Mouse (Mus musculus): ENCODE data around the gene Lmna. TPM values are rescaled to one million over a fixed set of nuclear protein-coding genes. Genes with fewer than 3 reads are reported as not detected.

The Lmna gene
- polyA plus RNA-seq (2014; fragmentation: Nextera tagmentation; extraction: Ambion mirVana): 22.5 and 22.8 TPM in 2 replicates

- WGBS: 1% methylated on average over 30 of the region's 31 CpGs
- ATAC-seq (ENCODE audit: low FRiP score): peak; percentile 97
- no peaks in the 10 kb centered on the region for H3K27me3 ChIP-seq (ENCODE audit: control insufficient read depth, insufficient read depth, low read length)
Measured at GRCm38 (mm10) chr3:88509692-88510420, at the start of gene Lmna. Lmna (minus strand) TSS chr3:88509956.

DNA sequence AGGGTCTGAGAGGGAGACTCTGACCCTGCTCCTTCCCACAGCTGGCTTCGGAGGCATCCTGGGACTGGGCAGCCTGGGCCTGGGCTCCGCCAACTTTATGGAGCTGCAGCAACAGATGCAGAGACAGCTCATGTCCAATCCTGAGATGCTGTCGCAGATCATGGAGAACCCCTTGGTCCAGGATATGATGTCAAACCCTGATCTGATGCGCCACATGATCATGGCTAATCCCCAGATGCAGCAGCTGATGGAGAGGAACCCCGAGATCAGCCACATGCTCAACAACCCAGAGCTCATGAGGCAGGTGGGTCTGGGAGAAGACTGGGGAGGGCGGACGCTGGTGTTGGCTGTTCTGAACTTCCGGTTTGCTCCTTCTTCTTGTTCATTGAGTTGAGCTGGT, 46.9 kb upstream of the Lmna start:
- WGBS: 94% methylated on average over 8 of the region's 8 CpGs
- DNase-seq (ENCODE audit: low spot score) (no peak), ATAC-seq (ENCODE audit: low FRiP score) (no peak)
- Histone ChIP-seq H3K4me1 (replicated peaks; ENCODE audit: control insufficient read depth, insufficient read depth, low read length) (peaks cover 2% of the 10 kb centered on the region; the same call in 1 of the 2 replicates), H3K27ac (ENCODE audit: low read depth, low read length) (no peak overlapping the region), H3K4me3 (ENCODE audit: low read depth, low read length) (no peak overlapping the region), H3K4me2 (replicated peaks; ENCODE audit: low read depth, low read length) (no peak overlapping the region), H3K9me3 (ENCODE audit: control insufficient read depth, low read length) (no peaks in the 10 kb centered on the region), H3K27me3 (ENCODE audit: control insufficient read depth, insufficient read depth, low read length) (no peaks in the 10 kb centered on the region), H3K9ac (ENCODE audit: low read depth, low read length) (no peak overlapping the region), H3K36me3 (ENCODE audit: control insufficient read depth, insufficient read depth, low read length) (peaks cover 12% of the 10 kb centered on the region; the same call in 1 of the 2 replicates)

More at GRCm38 (mm10) chr3:88509692-88510420, at the start of gene Lmna:
- peak within 1 kb of the TSS; percentile 33 for H3K4me2 ChIP-seq (replicated peaks; ENCODE audit: low read depth, low read length)
- H3K9ac ChIP-seq (ENCODE audit: low read depth, low read length): peak within 1 kb of the TSS; percentile 29
- peak; percentile 90 for DNase-seq (ENCODE audit: low spot score)
- peak within 1 kb of the TSS; percentile 70 for H3K27ac ChIP-seq (ENCODE audit: low read depth, low read length)
- H3K9me3 ChIP-seq (ENCODE audit: control insufficient read depth, low read length): no peaks in the 10 kb centered on the region
- peak within 1 kb of the TSS; percentile 10 for H3K4me3 ChIP-seq (ENCODE audit: low read depth, low read length)
- H3K4me1 ChIP-seq (replicated peaks; ENCODE audit: control insufficient read depth, insufficient read depth, low read length): peaks cover 10% of the 10 kb centered on the region
- no peaks in the 10 kb centered on the region for H3K36me3 ChIP-seq (ENCODE audit: control insufficient read depth, insufficient read depth, low read length)

DNA sequence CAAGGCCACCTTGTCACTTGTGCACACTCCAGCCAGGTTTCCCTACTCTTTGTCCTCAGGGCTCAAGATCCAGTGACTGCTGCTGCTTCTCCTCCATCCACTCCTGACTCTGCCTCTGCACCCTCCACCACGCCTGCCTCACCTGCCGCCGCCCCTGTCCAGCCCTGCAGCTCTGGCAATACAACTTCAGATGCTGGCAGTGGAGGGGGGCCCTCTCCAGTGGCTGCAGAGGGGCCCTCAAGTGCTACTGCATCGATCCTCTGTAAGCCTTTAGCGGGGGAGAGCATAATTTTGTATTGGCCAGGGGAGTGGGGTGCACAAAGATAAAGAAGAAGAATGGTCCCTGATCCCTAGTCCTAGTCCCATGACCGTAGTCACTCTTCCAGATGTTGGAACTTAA, 46.0 kb upstream of the Lmna start:
- Histone ChIP-seq H3K36me3 (ENCODE audit: control insufficient read depth, insufficient read depth, low read length) (peaks cover 12% of the 10 kb centered on the region; the same call in 1 of the 2 replicates), H3K4me3 (ENCODE audit: low read depth, low read length) (no peak overlapping the region), H3K9me3 (ENCODE audit: control insufficient read depth, low read length) (no peaks in the 10 kb centered on the region), H3K4me2 (replicated peaks; ENCODE audit: low read depth, low read length) (no peak overlapping the region), H3K27ac (ENCODE audit: low read depth, low read length) (no peak overlapping the region), H3K4me1 (replicated peaks; ENCODE audit: control insufficient read depth, insufficient read depth, low read length) (peaks cover 2% of the 10 kb centered on the region; the same call in 1 of the 2 replicates), H3K9ac (ENCODE audit: low read depth, low read length) (no peak overlapping the region), H3K27me3 (ENCODE audit: control insufficient read depth, insufficient read depth, low read length) (no peaks in the 10 kb centered on the region)
- 96% methylated on average over 6 of the region's 6 CpGs for WGBS
- ATAC-seq (ENCODE audit: low FRiP score) (no peak), DNase-seq (ENCODE audit: low spot score) (no peak)

- WGBS: 79% methylated on average over 5 of the region's 5 CpGs
- no peak overlapping the region for H3K9ac ChIP-seq (ENCODE audit: low read depth, low read length)
- no peak overlapping the region for H3K27ac ChIP-seq (ENCODE audit: low read depth, low read length)
Measured at GRCm38 (mm10) chr3:88555069-88555605, 45.4 kb upstream of the Lmna start.

DNA sequence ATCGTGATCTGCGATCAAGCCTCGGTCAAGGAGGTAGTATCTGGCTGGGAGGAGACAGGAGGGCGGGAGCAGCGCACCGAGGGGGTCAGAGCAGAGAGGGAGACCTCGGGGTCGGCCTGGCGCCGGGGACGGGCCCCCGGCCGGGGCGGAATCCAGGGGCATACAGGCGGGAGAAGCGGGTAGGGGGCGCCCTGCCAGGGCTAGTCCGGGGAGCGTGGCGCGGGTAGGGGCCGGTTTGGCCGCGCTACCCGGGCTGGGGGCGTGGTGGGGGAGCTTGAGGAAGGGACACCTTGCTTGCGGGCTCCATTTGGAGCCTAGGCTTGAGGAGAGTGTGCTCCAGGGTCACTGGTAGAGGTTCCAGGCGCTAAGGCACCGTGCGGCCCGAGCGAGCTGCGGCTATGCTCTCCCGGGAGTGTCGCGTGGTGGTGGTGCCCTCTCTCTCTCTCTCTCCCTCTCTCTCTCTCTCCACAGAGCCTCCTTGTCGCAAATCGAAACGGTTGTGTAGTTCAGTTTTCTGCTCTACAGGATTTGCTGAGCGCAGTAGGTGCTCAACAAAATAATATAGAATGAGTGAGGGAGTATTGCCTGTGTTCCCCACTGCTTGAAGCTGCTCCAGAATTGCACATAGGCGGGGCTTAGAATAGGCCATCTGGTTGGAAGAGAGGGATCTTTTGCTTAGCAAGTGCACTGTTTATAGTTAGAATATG, 44.3 kb upstream of the Lmna start:
- Histone ChIP-seq H3K4me1 (replicated peaks; ENCODE audit: control insufficient read depth, insufficient read depth, low read length) (peaks cover 2% of the 10 kb centered on the region; the same call in 1 of the 2 replicates), H3K4me2 (replicated peaks; ENCODE audit: low read depth, low read length) (peak overlapping the region; percentile 56), H3K4me3 (ENCODE audit: low read depth, low read length) (peak overlapping the region; percentile 64), H3K9me3 (ENCODE audit: control insufficient read depth, low read length) (no peaks in the 10 kb centered on the region), H3K36me3 (ENCODE audit: control insufficient read depth, insufficient read depth, low read length) (peaks cover 9% of the 10 kb centered on the region; the same call in 1 of the 2 replicates), H3K27me3 (ENCODE audit: control insufficient read depth, insufficient read depth, low read length) (no peaks in the 10 kb centered on the region), H3K27ac (ENCODE audit: low read depth, low read length) (peak overlapping the region; percentile 89), H3K9ac (ENCODE audit: low read depth, low read length) (peak overlapping the region; percentile 72)
- DNase-seq (ENCODE audit: low spot score) (peak; percentile 75), ATAC-seq (ENCODE audit: low FRiP score) (peak; percentile 66)
- whole genome bisulfite sequencing: under 1% methylated on average over 34 of the region's 41 CpGs

More at GRCm38 (mm10) chr3:88555069-88555605, 45.4 kb upstream of the Lmna start:
- Histone ChIP-seq H3K4me3 (ENCODE audit: low read depth, low read length) (peak overlapping the region; percentile 64; the same call in 1 of the 2 replicates), H3K4me2 (replicated peaks; ENCODE audit: low read depth, low read length) (0 out of 2 replicates have a peak overlapping the region, but pooled peaks have one; percentile 56), H3K36me3 (ENCODE audit: control insufficient read depth, insufficient read depth, low read length) (peaks cover 12% of the 10 kb centered on the region; the same call in 1 of the 2 replicates), H3K4me1 (replicated peaks; ENCODE audit: control insufficient read depth, insufficient read depth, low read length) (peaks cover 2% of the 10 kb centered on the region; the same call in 1 of the 2 replicates), H3K9me3 (ENCODE audit: control insufficient read depth, low read length) (no peaks in the 10 kb centered on the region), H3K27me3 (ENCODE audit: control insufficient read depth, insufficient read depth, low read length) (no peaks in the 10 kb centered on the region)
- DNase-seq (ENCODE audit: low spot score) (no peak), ATAC-seq (ENCODE audit: low FRiP score) (no peak)

DNA sequence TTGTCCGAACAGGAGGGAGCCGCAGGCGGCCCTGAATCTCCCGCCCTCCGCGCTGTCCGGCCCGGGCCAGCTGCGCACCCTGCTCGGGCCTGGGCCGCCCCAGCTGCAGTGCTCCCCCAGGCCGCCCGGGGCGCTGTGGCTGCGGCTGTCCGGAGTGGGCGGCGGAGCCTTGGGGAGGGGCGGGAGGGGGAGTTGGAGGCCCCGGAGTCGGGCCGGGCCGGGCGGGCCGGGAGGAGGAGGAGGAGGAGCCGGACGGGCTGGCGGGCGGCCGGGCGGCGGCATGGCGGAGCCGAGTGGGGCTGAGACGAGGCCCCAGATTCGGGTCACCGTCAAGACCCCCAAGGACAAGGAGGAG, 43.7 kb upstream of the Lmna start, which contains the start of gene Ubqln4:
Gene Ubqln4 (plus strand): TSS at position 234 of the 355 bp plus-strand sequence.
- peak within 1 kb of the TSS; percentile 89 for H3K27ac ChIP-seq (ENCODE audit: low read depth, low read length)
- peak within 1 kb of the TSS; percentile 72 for H3K9ac ChIP-seq (ENCODE audit: low read depth, low read length)
- H3K27me3 ChIP-seq (ENCODE audit: control insufficient read depth, insufficient read depth, low read length): no peaks in the 10 kb centered on the region
- ATAC-seq (ENCODE audit: low FRiP score) (peak; percentile 92), DNase-seq (ENCODE audit: low spot score) (peak; percentile 97)
- peaks cover 2% of the 10 kb centered on the region; the same call in 1 of the 2 replicates for H3K4me1 ChIP-seq (replicated peaks; ENCODE audit: control insufficient read depth, insufficient read depth, low read length)
- H3K36me3 ChIP-seq (ENCODE audit: control insufficient read depth, insufficient read depth, low read length): peaks cover 9% of the 10 kb centered on the region; the same call in 1 of the 2 replicates
- no peaks in the 10 kb centered on the region for H3K9me3 ChIP-seq (ENCODE audit: control insufficient read depth, low read length)
- peak within 1 kb of the TSS; percentile 64 for H3K4me3 ChIP-seq (ENCODE audit: low read depth, low read length)
- peak within 1 kb of the TSS; percentile 69 for H3K4me2 ChIP-seq (replicated peaks; ENCODE audit: low read depth, low read length)
- under 1% methylated on average over 23 of the region's 37 CpGs for WGBS

DNA sequence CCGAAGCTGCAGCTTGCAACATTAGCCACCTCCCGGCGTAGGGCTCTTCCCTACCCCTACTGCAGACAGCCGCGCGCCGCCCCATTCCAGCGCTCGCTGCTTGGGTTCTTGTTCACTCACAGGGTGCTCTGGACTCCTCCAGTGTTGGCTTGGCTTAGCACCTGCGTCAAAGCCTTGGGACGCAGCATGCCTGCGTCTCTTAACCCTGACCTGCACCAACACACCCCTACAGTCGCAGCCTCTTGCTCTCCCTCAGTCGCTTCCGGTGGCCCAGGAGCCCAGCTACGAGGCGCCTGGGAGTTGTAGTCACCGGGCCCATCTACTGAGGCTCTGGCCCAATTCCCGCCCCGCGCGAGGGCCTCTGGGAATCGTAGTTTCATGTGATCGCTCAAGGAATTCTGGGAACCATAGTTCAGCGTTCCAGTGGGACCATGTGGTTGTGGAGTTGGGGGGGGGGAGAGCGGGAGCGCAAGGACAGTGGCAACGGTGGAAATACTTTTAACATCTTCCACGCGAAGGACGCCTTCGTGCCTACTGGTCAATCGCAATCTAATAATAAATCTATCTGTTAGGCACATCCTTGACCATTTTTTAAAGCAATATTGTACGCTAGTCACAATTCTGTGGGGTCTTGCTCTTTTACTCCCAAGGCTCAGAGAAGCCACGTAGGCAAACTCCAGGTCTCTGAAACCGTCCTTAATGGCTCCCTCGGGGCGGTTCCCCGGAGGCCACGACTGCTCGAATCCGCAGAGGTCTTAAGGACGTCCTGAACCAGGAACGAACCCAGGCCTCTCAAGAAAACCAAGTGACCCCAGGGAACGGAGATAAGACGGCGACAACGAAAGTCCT, 43.1 kb upstream of the Lmna start, which contains the start of gene Lamtor2:
Gene Lamtor2 (minus strand): TSS at position 399 of the 849 bp plus-strand sequence.
- H3K4me2 ChIP-seq (replicated peaks; ENCODE audit: low read depth, low read length): peak within 1 kb of the TSS; percentile 69
- peak within 1 kb of the TSS; percentile 64 for H3K4me3 ChIP-seq (ENCODE audit: low read depth, low read length)
- ATAC-seq (ENCODE audit: low FRiP score) (peak; percentile 91), DNase-seq (ENCODE audit: low spot score) (peak; percentile 99)
- H3K36me3 ChIP-seq (ENCODE audit: control insufficient read depth, insufficient read depth, low read length): peaks cover 6% of the 10 kb centered on the region; the same call in 1 of the 2 replicates
- H3K27ac ChIP-seq (ENCODE audit: low read depth, low read length): peak within 1 kb of the TSS; percentile 89
- H3K27me3 ChIP-seq (ENCODE audit: control insufficient read depth, insufficient read depth, low read length): no peaks in the 10 kb centered on the region
- no peaks in the 10 kb centered on the region for H3K9me3 ChIP-seq (ENCODE audit: control insufficient read depth, low read length)
- H3K9ac ChIP-seq (ENCODE audit: low read depth, low read length): peak within 1 kb of the TSS; percentile 72
- under 1% methylated on average over 48 of the region's 48 CpGs for WGBS
- peaks cover 2% of the 10 kb centered on the region; the same call in 1 of the 2 replicates for H3K4me1 ChIP-seq (replicated peaks; ENCODE audit: control insufficient read depth, insufficient read depth, low read length)

Measured in hindbrain, embryonic 11.5 days (tissue).